Mouse (Mus musculus) MEL (cell line): ENCODE data around the gene Ftl1-ps1. TPM values are rescaled to one million over a fixed set of nuclear protein-coding genes. Genes with fewer than 3 reads are reported as not detected.

Source experiments
- DNase-seq: peaks from one replicate; pipeline ENCODE4 v3.0.0; 2011; ENCODE audit warnings: low read depth, low spot score
- H3K27ac ChIP-seq: 2 replicates; pipeline ENCODE4 v1.5.1; 2012; ENCODE audit warnings: low read depth, mild to moderate bottlenecking, control low read depth, low read length, moderate library complexity; ENCODE audit not compliant: control insufficient read depth
- H3K27me3 ChIP-seq, 2 experiments: fragments of 150-350 bp in 1 of 2; sonication (generic) in 1 of 2; 2 replicates each; pipeline ENCODE4 v1.6.1; 2012; ENCODE audit warnings: low read length in 2 of 2, mild to moderate bottlenecking in 2 of 2, improper control_type of control experiment in 1 of 2, moderate library complexity in 1 of 2; ENCODE audit not compliant: insufficient read depth in 2 of 2, control insufficient read depth in 1 of 2
- H3K36me3 ChIP-seq, 2 experiments: 2 replicates each; pipeline ENCODE4 v1.6.1; 2012 to 2014; ENCODE audit warnings: low read length in 2 of 2, improper control_type of control experiment in 1 of 2, inconsistent platforms in 1 of 2, mild to moderate bottlenecking in 1 of 2; ENCODE audit not compliant: insufficient read depth in 2 of 2, control insufficient read depth in 1 of 2
- H3K4me1 ChIP-seq, 2 experiments: fragments of 150-350 bp in 1 of 2; sonication (generic) in 1 of 2; 2 replicates each; pipeline ENCODE4 v1.6.1; 2012; ENCODE audit warnings: low read length in 2 of 2, improper control_type of control experiment in 1 of 2, mild to moderate bottlenecking in 1 of 2; ENCODE audit not compliant: insufficient read depth in 2 of 2, control insufficient read depth in 1 of 2
- H3K4me3 ChIP-seq, 2 experiments: fragments of 150-350 bp in 1 of 2; sonication (generic) in 1 of 2; 2 replicates each; pipeline ENCODE4 v1.5.1; 2012; ENCODE audit warnings: low read depth in 2 of 2, low read length in 2 of 2, mild to moderate bottlenecking in 2 of 2, moderate library complexity in 2 of 2, control low read depth in 1 of 2, improper control_type of control experiment in 1 of 2; ENCODE audit not compliant: control insufficient read depth in 1 of 2, insufficient read depth in 1 of 2
- H3K79me2 ChIP-seq: 2 replicates; pipeline ENCODE4 v1.6.1; 2012; ENCODE audit warnings: mild to moderate bottlenecking, low read length, moderate library complexity; ENCODE audit not compliant: control insufficient read depth, poor library complexity, insufficient read depth
- H3K9ac ChIP-seq: 2 replicates; pipeline ENCODE4 v1.6.1; 2012; ENCODE audit warnings: low read depth, mild to moderate bottlenecking, control low read depth, low read length, moderate library complexity; ENCODE audit not compliant: control insufficient read depth, poor library complexity, severe bottlenecking
- H3K9me3 ChIP-seq: fragments of 150-350 bp; sonication (generic); replicated peaks from 2 replicates; pipeline ENCODE4 v1.6.1; 2012; ENCODE audit warnings: mild to moderate bottlenecking, low read length, improper control_type of control experiment, moderate library complexity; ENCODE audit not compliant: insufficient read depth
- BHLHE40 ChIP-seq: IDR thresholded peaks from 2 replicates; pipeline ENCODE4 v1.6.1; 2012; ENCODE audit warnings: low read depth, mild to moderate bottlenecking, inconsistent platforms, low read length, improper control_type of control experiment, borderline replicate concordance
- CHD1 ChIP-seq: IDR thresholded peaks from 2 replicates; pipeline ENCODE4 v1.6.1; 2012; ENCODE audit warnings: low read depth, mild to moderate bottlenecking, inconsistent platforms, low read length, improper control_type of control experiment
- CHD2 ChIP-seq: IDR thresholded peaks from 2 replicates; pipeline ENCODE4 v1.6.1; 2011; ENCODE audit warnings: low read length, improper control_type of control experiment
- CTCF ChIP-seq, 3 experiments: IDR thresholded peaks in 2 of 3; conservative IDR thresholded peaks in 1 of 3; 2 replicates each; pipeline ENCODE4 v1.5.1; 2011 to 2012; ENCODE audit warnings: low read length in 3 of 3, low read depth in 2 of 3, mild to moderate bottlenecking in 2 of 3, improper control_type of control experiment in 1 of 3, inconsistent platforms in 1 of 3, mixed read lengths in 1 of 3, moderate library complexity in 1 of 3; ENCODE audit not compliant: control insufficient read depth in 1 of 3, insufficient read depth in 1 of 3, poor library complexity in 1 of 3, severe bottlenecking in 1 of 3
- E2F4 ChIP-seq: IDR thresholded peaks from 2 replicates; pipeline ENCODE4 v1.6.1; 2011; ENCODE audit warnings: low read depth, low read length, improper control_type of control experiment, borderline replicate concordance
- ELF1 ChIP-seq: IDR thresholded peaks from 2 replicates; pipeline ENCODE4 v1.6.1; 2014; ENCODE audit warnings: low read depth, mild to moderate bottlenecking, inconsistent platforms, low read length, improper control_type of control experiment, moderate library complexity
- EP300 ChIP-seq, 2 experiments: IDR thresholded peaks; 2 replicates each; pipeline ENCODE4 v1.6.1; 2011; ENCODE audit warnings: improper control_type of control experiment in 2 of 2, low read length in 2 of 2, low read depth in 1 of 2, mild to moderate bottlenecking in 1 of 2
- ETS1 ChIP-seq: IDR thresholded peaks from 2 replicates; pipeline ENCODE4 v1.6.1; 2012; ENCODE audit warnings: low read depth, mild to moderate bottlenecking, inconsistent platforms, low read length, improper control_type of control experiment, moderate library complexity
- GABPA ChIP-seq: IDR thresholded peaks from 2 replicates; pipeline ENCODE4 v1.6.1; 2012; ENCODE audit warnings: low read depth, mild to moderate bottlenecking, inconsistent platforms, low read length, improper control_type of control experiment, moderate library complexity
- GATA1 ChIP-seq: IDR thresholded peaks from 2 replicates; pipeline ENCODE4 v1.6.1; 2011; ENCODE audit warnings: low read depth, low read length, improper control_type of control experiment
- HCFC1 ChIP-seq: IDR thresholded peaks from 2 replicates; pipeline ENCODE4 v1.6.1; 2012; ENCODE audit warnings: low read depth, mild to moderate bottlenecking, inconsistent platforms, low read length, improper control_type of control experiment, moderate library complexity
- JUND ChIP-seq: IDR thresholded peaks from 2 replicates; pipeline ENCODE4 v1.6.1; 2011; ENCODE audit warnings: low read depth, mild to moderate bottlenecking, improper control_type of control experiment, low read length
- KAT2A ChIP-seq: conservative IDR thresholded peaks from 2 replicates; pipeline ENCODE4 v1.6.1; 2012; ENCODE audit warnings: low read depth, low read length, improper control_type of control experiment, inconsistent platforms
- MAFK ChIP-seq: IDR thresholded peaks from 2 replicates; pipeline ENCODE4 v1.6.1; 2011; ENCODE audit warnings: low read depth, mild to moderate bottlenecking, low read length, improper control_type of control experiment, borderline replicate concordance
- MAX ChIP-seq: IDR thresholded peaks from 2 replicates; pipeline ENCODE4 v1.6.1; 2011; ENCODE audit warnings: low read length, improper control_type of control experiment
- MAZ ChIP-seq: IDR thresholded peaks from 2 replicates; pipeline ENCODE4 v1.6.1; 2012; ENCODE audit warnings: low read depth, mild to moderate bottlenecking, inconsistent platforms, low read length, improper control_type of control experiment
- MXI1 ChIP-seq: IDR thresholded peaks from 2 replicates; pipeline ENCODE4 v1.6.1; 2011; ENCODE audit warnings: mild to moderate bottlenecking, low read depth, low read length, improper control_type of control experiment
- MYB ChIP-seq: IDR thresholded peaks from 2 replicates; pipeline ENCODE4 v1.6.1; 2011; ENCODE audit warnings: mild to moderate bottlenecking, low read depth, low read length, improper control_type of control experiment
- MYC ChIP-seq: IDR thresholded peaks from 2 replicates; pipeline ENCODE4 v1.6.1; 2011; ENCODE audit warnings: low read depth, mild to moderate bottlenecking, low read length, improper control_type of control experiment, moderate library complexity
- NELFE ChIP-seq: IDR thresholded peaks from 2 replicates; pipeline ENCODE4 v1.6.1; 2011; ENCODE audit warnings: low read depth, low read length, improper control_type of control experiment
- NRF1 ChIP-seq: IDR thresholded peaks from 2 replicates; pipeline ENCODE4 v1.6.1; 2014; ENCODE audit warnings: low read depth, mild to moderate bottlenecking, inconsistent platforms, low read length, improper control_type of control experiment, moderate library complexity; ENCODE audit not compliant: poor library complexity, insufficient read depth, severe bottlenecking
- POLR2A ChIP-seq, 2 experiments: IDR thresholded peaks; 2 replicates each; pipeline ENCODE4 v1.6.1; 2011 to 2012; ENCODE audit warnings: low read length in 2 of 2, mild to moderate bottlenecking in 2 of 2, control low read depth in 1 of 2, improper control_type of control experiment in 1 of 2, low read depth in 1 of 2, moderate library complexity in 1 of 2; ENCODE audit not compliant: control insufficient read depth in 1 of 2, insufficient read depth in 1 of 2, poor library complexity in 1 of 2
- POLR2AphosphoS2 ChIP-seq: IDR thresholded peaks from 2 replicates; pipeline ENCODE4 v1.6.1; 2011; ENCODE audit warnings: low read length, improper control_type of control experiment
- POLR2AphosphoS5 ChIP-seq: IDR thresholded peaks from 2 replicates; pipeline ENCODE4 v1.6.1; 2012; ENCODE audit warnings: low read depth, borderline replicate concordance, mild to moderate bottlenecking, inconsistent platforms, low read length, moderate library complexity, mixed read lengths
- RAD21 ChIP-seq: IDR thresholded peaks from 2 replicates; pipeline ENCODE4 v1.6.1; 2011; ENCODE audit warnings: mild to moderate bottlenecking, low read depth, low read length, improper control_type of control experiment
- RCOR1 ChIP-seq: IDR thresholded peaks from 2 replicates; pipeline ENCODE4 v1.6.1; 2012; ENCODE audit warnings: low read depth, mild to moderate bottlenecking, inconsistent platforms, low read length, improper control_type of control experiment
- SIN3A ChIP-seq: IDR thresholded peaks from 2 replicates; pipeline ENCODE4 v1.6.1; 2012; ENCODE audit warnings: low read length, improper control_type of control experiment, inconsistent platforms
- SMC3 ChIP-seq: IDR thresholded peaks from 2 replicates; pipeline ENCODE4 v1.6.1; 2011; ENCODE audit warnings: low read depth, low read length, improper control_type of control experiment
- TBP ChIP-seq: IDR thresholded peaks from 2 replicates; pipeline ENCODE4 v1.8.0; 2011; ENCODE audit warnings: low read depth, low read length, improper control_type of control experiment
- TCF12 ChIP-seq: IDR thresholded peaks from 2 replicates; pipeline ENCODE4 v1.6.1; 2014; ENCODE audit warnings: low read depth, mild to moderate bottlenecking, inconsistent platforms, low read length, improper control_type of control experiment, moderate library complexity
- UBTF ChIP-seq: IDR thresholded peaks from 2 replicates; pipeline ENCODE4 v1.6.1; 2012; ENCODE audit warnings: low read depth, mild to moderate bottlenecking, inconsistent platforms, low read length, improper control_type of control experiment, moderate library complexity, borderline replicate concordance; ENCODE audit not compliant: insufficient read depth
- USF1 ChIP-seq: IDR thresholded peaks from 2 replicates; pipeline ENCODE4 v1.6.1; 2014; ENCODE audit warnings: low read depth, mild to moderate bottlenecking, inconsistent platforms, low read length, improper control_type of control experiment, moderate library complexity
- USF2 ChIP-seq, 2 experiments: IDR thresholded peaks; 2 replicates each; pipeline ENCODE4 v1.6.1; 2011 to 2012; ENCODE audit warnings: improper control_type of control experiment in 2 of 2, low read length in 2 of 2, borderline replicate concordance in 1 of 2, inconsistent platforms in 1 of 2, low read depth in 1 of 2, mild to moderate bottlenecking in 1 of 2; ENCODE audit not compliant: insufficient read depth in 1 of 2
- ZC3H11A ChIP-seq: IDR thresholded peaks from 2 replicates; pipeline ENCODE4 v1.6.1; 2012; ENCODE audit warnings: low read depth, mild to moderate bottlenecking, inconsistent platforms, low read length, improper control_type of control experiment
- ZKSCAN1 ChIP-seq: IDR thresholded peaks from 2 replicates; pipeline ENCODE4 v1.6.1; 2012; ENCODE audit warnings: low read depth, mild to moderate bottlenecking, inconsistent platforms, low read length, improper control_type of control experiment, moderate library complexity
- ZMIZ1 ChIP-seq: IDR thresholded peaks from 2 replicates; pipeline ENCODE4 v1.6.1; 2012; ENCODE audit warnings: low read depth, mild to moderate bottlenecking, inconsistent platforms, low read length, improper control_type of control experiment, moderate library complexity
- ZNF384 ChIP-seq: IDR thresholded peaks from 2 replicates; pipeline ENCODE4 v1.6.1; 2012; ENCODE audit warnings: low read depth, mild to moderate bottlenecking, inconsistent platforms, low read length, improper control_type of control experiment
- polyA plus RNA-seq, 2 experiments: library from polyadenylated mRNA; stranded (reverse) in 1 of 2; unstranded in 1 of 2; fragments of >175 nt in 1 of 2; fragments of >200 nt in 1 of 2; gene quantifications; 2 replicates each; pipeline versions ENCODE4 v1.2.1 to v1.2.4; 2012; ENCODE audit warnings: low replicate concordance in 2 of 2, low read depth in 1 of 2; ENCODE audit not compliant: insufficient read length in 2 of 2, insufficient read depth in 1 of 2, missing spikeins in 1 of 2
- total RNA-seq: library from RNA; depleted of rRNA; stranded (reverse); fragments of 300-350 nt; gene quantifications from 2 replicates; pipeline ENCODE4 v1.2.3, GENCODE M21; 2012

Ftl1-ps1 gene
- total and polyA plus RNA-seq, 3 experiments, result 35.0 to 66.6 TPM; not detected in 1

DNA sequence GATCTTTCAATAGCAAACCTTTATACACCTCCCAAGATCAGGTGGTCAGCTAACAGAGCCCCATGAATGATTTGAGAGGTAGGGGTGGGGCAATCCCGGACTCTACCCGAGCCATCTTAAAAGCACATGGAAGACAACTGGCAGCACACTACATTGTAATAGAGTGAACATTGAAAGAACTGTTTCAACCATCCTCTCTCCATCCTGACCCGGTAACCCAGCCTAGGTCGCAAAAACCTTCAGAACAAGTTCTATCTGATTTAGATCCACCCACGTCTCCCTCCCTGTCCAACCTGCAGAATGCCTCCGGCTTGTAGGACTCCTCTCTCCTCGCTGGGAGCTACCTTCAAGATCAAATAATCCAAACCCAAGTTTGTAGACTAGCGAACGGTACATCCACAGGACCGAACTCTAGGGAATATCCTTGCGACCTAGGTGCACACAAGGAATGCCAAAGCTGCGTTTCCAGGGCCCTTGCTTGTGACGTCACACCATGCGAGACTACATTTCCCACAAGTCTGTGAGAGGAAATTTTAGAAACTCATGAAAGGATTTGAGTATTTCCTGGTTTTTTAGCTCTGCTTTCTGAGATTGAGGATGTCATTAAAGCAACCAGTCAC is 9.0 kb upstream of the Ftl1-ps1 start, which contains the start of gene Zfp72:
TSS of gene Zfp72 (minus strand) at position 466 of the 620 bp plus-strand sequence.
- Histone ChIP-seq H3K27me3 (peaks cover 2% of the 10 kb centered on the region in 2 experiments; a peak in 2 of 4 replicates), H3K9ac (peak within 1 kb of the TSS; percentile 67), H3K27ac (no peak within 1 kb of the TSS; the same call in 1 of the 2 replicates), H3K9me3 (no peaks in the 10 kb centered on the region), H3K4me1 (no peaks in the 10 kb centered on the region), H3K79me2 (peaks cover 2% of the 10 kb centered on the region; the same call in 1 of the 2 replicates), H3K4me3 (peak within 1 kb of the TSS; percentile 96 to 99), H3K36me3 (peaks cover 0 to 2% of the 10 kb centered on the region in 2 experiments; a peak in 2 of 4 replicates)
- peak; percentile 88 for DNase-seq
- peak; percentile 60; the same call in 1 of the 2 replicates for TF ChIP-seq TBP
- peak; percentile 74 for TF ChIP-seq KAT2A
- peak; percentile 46; a peak in 2 of 4 replicates for TF ChIP-seq POLR2A (IDR thresholded peaks at IDR 0.05; ENCODE audit: control insufficient read depth in 1 of 2, insufficient read depth in 1 of 2, low read depth in 1 of 2, low read length in 2 of 2, poor library complexity in 1 of 2)
- no peak for TF ChIP-seq CTCF (IDR thresholded peaks at IDR 0.05 in 2 of 3, conservative IDR thresholded peaks at IDR 0.05 in 1 of 3; ENCODE audit: control insufficient read depth in 1 of 3, insufficient read depth in 1 of 3, low read depth in 2 of 3, low read length in 3 of 3, poor library complexity in 1 of 3, severe bottlenecking in 1 of 3)
- no peak for TF ChIP-seq E2F4
- TF ChIP-seq JUND, result no peak
- no peak for TF ChIP-seq BHLHE40
- no peak for TF ChIP-seq RAD21
- 0 out of 2 replicates have a peak, but pooled peaks have one; percentile 63 for TF ChIP-seq MYC
- TF ChIP-seq CHD1, result no peak
- TF ChIP-seq ETS1, result no peak
- peak; percentile 82 for TF ChIP-seq MXI1
- peak; percentile 99 for TF ChIP-seq HCFC1
- TF ChIP-seq NRF1, result no peak
- no peak for TF ChIP-seq MAFK
- TF ChIP-seq SIN3A, result peak; percentile 95
- TF ChIP-seq RCOR1, result peak; percentile 82
- TF ChIP-seq USF1, result no peak
- TF ChIP-seq TCF12, result no peak
- no peak for TF ChIP-seq ZNF384
- peak; percentile 88 for TF ChIP-seq ELF1
- TF ChIP-seq MAX, result peak; percentile 60
- TF ChIP-seq NELFE, result peak; percentile 50
- no peak for TF ChIP-seq MYB
- TF ChIP-seq POLR2AphosphoS2, result no peak
- TF ChIP-seq POLR2AphosphoS5, result no peak
- TF ChIP-seq GABPA, result no peak
- no peak for TF ChIP-seq EP300 (IDR thresholded peaks at IDR 0.05; ENCODE audit: low read depth in 1 of 2, low read length in 2 of 2)
- TF ChIP-seq USF2 (IDR thresholded peaks at IDR 0.05; ENCODE audit: borderline replicate concordance in 1 of 2, insufficient read depth in 1 of 2, low read depth in 1 of 2, low read length in 2 of 2), result no peak
- TF ChIP-seq MAZ, result no peak
- no peak for TF ChIP-seq UBTF
- no peak for TF ChIP-seq CHD2
- TF ChIP-seq ZC3H11A, result no peak
- no peak for TF ChIP-seq ZMIZ1
- no peak for TF ChIP-seq ZKSCAN1
- peak; percentile 19; the same call in 1 of the 2 replicates for TF ChIP-seq GATA1
- no peak for TF ChIP-seq SMC3
